Mouse (Mus musculus) kidney, embryonic 14.5 days (tissue): ENCODE data around the gene Ovol3. TPM values are rescaled to one million over a fixed set of nuclear protein-coding genes. Genes with fewer than 3 reads are reported as not detected.
"Not testable (repeated sequence)": the region's sequence is repeated elsewhere in the genome, so short reads cannot be mapped to it uniquely, and the experiment has no call there.

Experiments used
- ATAC-seq: fragments of 200-750 bp; cut with Nextera tagmentation; 2 replicates; pipeline ENCODE4 v1.8.0; 2017; ENCODE audit warnings: moderate number of reproducible peaks, mild to moderate bottlenecking, moderate TSS enrichment, moderate library complexity; ENCODE audit not compliant: low FRiP score, low TSS enrichment
- H3K27ac ChIP-seq: fragments of 300-500 bp; sonication (generic); 2 replicates; pipeline ENCODE4 v1.5.1; 2014; ENCODE audit warnings: low read depth, mild to moderate bottlenecking, low read length, moderate library complexity, mixed read lengths
- H3K27me3 ChIP-seq: fragments of 300-500 bp; sonication (generic); 2 replicates; pipeline ENCODE4 v1.6.1; 2014; ENCODE audit warnings: mild to moderate bottlenecking, low read length; ENCODE audit not compliant: control insufficient read depth, insufficient read depth
- H3K36me3 ChIP-seq: fragments of 300-500 bp; sonication (generic); 2 replicates; pipeline ENCODE4 v1.6.1; 2014; ENCODE audit warnings: low read length, mixed read lengths; ENCODE audit not compliant: control insufficient read depth, insufficient read depth
- H3K4me1 ChIP-seq: fragments of 300-500 bp; sonication (generic); 2 replicates; pipeline ENCODE4 v1.6.1; 2014; ENCODE audit warnings: low read length, mixed read lengths; ENCODE audit not compliant: control insufficient read depth, insufficient read depth
- H3K4me2 ChIP-seq: fragments of 300-500 bp; sonication (generic); replicated peaks from 2 replicates; pipeline ENCODE4 v1.6.1; 2014; ENCODE audit warnings: low read depth, mild to moderate bottlenecking, low read length
- H3K4me3 ChIP-seq: fragments of 300-500 bp; sonication (generic); 2 replicates; pipeline ENCODE4 v1.5.1; 2014; ENCODE audit warnings: mild to moderate bottlenecking, low read length
- H3K9ac ChIP-seq: fragments of 300-500 bp; sonication (generic); 2 replicates; pipeline ENCODE4 v1.6.1; 2014; ENCODE audit warnings: low read depth, mild to moderate bottlenecking, low read length, moderate library complexity
- H3K9me3 ChIP-seq: fragments of 300-500 bp; sonication (generic); 2 replicates; pipeline ENCODE4 v1.6.1; 2016; ENCODE audit warnings: low read length; ENCODE audit not compliant: control insufficient read depth
- WGBS: fragments of 180-500 bp; shearing (Covaris S2); extraction: QIAGEN DNeasy Blood & Tissue Kit; methylation state at CpG from one replicate; pipeline ENCODE4 v1.1.7; 2014; 5-methylcytosine and 5-hydroxymethylcytosine counted together
- polyA plus RNA-seq: library from polyadenylated mRNA; unstranded; fragments of >200 nt; fragmentation: Nextera tagmentation; extraction: Ambion mirVana; gene quantifications from 2 replicates; pipeline ENCODE4 v1.2.1, GENCODE M21; 2014

The Ovol3 gene
- polyA plus RNA-seq, 1 experiment from 2014 or later: not detected

- H3K4me1 ChIP-seq: no peaks in the 10 kb centered on the region
- WGBS: 86% methylated on average over 3 of the region's 3 CpGs
- peaks cover 9% of the 10 kb centered on the region; the same call in 1 of the 2 replicates for H3K36me3 ChIP-seq
- no peak for ATAC-seq
- no peaks in the 10 kb centered on the region for H3K27me3 ChIP-seq
- no peak overlapping the region for H3K4me2 ChIP-seq
- no peak overlapping the region for H3K27ac ChIP-seq
- no peak overlapping the region for H3K4me3 ChIP-seq
- no peak overlapping the region for H3K9ac ChIP-seq
- H3K9me3 ChIP-seq: no peaks in the 10 kb centered on the region
Measured at GRCm38 (mm10) chr7:30266780-30267179, 31.3 kb upstream of the Ovol3 start.

- peaks cover 14% of the 10 kb centered on the region; the same call in 1 of the 2 replicates for H3K36me3 ChIP-seq
- no peak overlapping the region for H3K4me3 ChIP-seq
- H3K4me2 ChIP-seq: no peak overlapping the region
- no peaks in the 10 kb centered on the region for H3K27me3 ChIP-seq
- ATAC-seq: no peak
- H3K9ac ChIP-seq: no peak overlapping the region
- 91% methylated on average over 7 of the region's 7 CpGs for WGBS
- no peak overlapping the region for H3K27ac ChIP-seq
- no peaks in the 10 kb centered on the region for H3K4me1 ChIP-seq
- H3K9me3 ChIP-seq: no peaks in the 10 kb centered on the region
Measured at GRCm38 (mm10) chr7:30265935-30266334, 30.4 kb upstream of the Ovol3 start.

- Histone ChIP-seq H3K27ac (no peak overlapping the region), H3K4me3 (no peak overlapping the region), H3K36me3 (peaks cover 15% of the 10 kb centered on the region; the same call in 1 of the 2 replicates), H3K4me1 (no peaks in the 10 kb centered on the region), H3K9ac (no peak overlapping the region), H3K4me2 (no peak overlapping the region), H3K9me3 (no peaks in the 10 kb centered on the region), H3K27me3 (no peaks in the 10 kb centered on the region)
- no peak for ATAC-seq
- WGBS: over 99% methylated on average over 5 of the region's 5 CpGs
Measured at GRCm38 (mm10) chr7:30265531-30265930, 30.0 kb upstream of the Ovol3 start.

GRCm38 (mm10) chr7:30265041-30265440 lies 29.5 kb upstream of the Ovol3 start:
- no peak for ATAC-seq
- Histone ChIP-seq H3K4me1 (no peaks in the 10 kb centered on the region), H3K27me3 (no peaks in the 10 kb centered on the region), H3K4me2 (no peak overlapping the region), H3K9me3 (no peaks in the 10 kb centered on the region), H3K36me3 (peaks cover 13% of the 10 kb centered on the region; the same call in 1 of the 2 replicates), H3K4me3 (no peak overlapping the region), H3K27ac (no peak overlapping the region), H3K9ac (no peak overlapping the region)
- 73% methylated on average over 2 of the region's 2 CpGs for WGBS

GRCm38 (mm10) chr7:30251956-30252954 lies 16.7 kb upstream of the Ovol3 start:
- Histone ChIP-seq H3K4me2 (no peak overlapping the region), H3K27ac (no peak overlapping the region), H3K9me3 (no peaks in the 10 kb centered on the region), H3K27me3 (no peaks in the 10 kb centered on the region), H3K4me3 (no peak overlapping the region), H3K36me3 (0 out of 2 replicates have a peak, but pooled peaks cover 7% of the 10 kb centered on the region), H3K4me1 (no peaks in the 10 kb centered on the region), H3K9ac (no peak overlapping the region)
- WGBS: 76% methylated on average over 12 of the region's 12 CpGs
- ATAC-seq: no peak

GRCm38 (mm10) chr7:30237374-30237773 lies 1.8 kb upstream of the Ovol3 start:
- not testable (repeated sequence) for H3K27ac ChIP-seq, H3K4me2 ChIP-seq, H3K4me1 ChIP-seq, H3K4me3 ChIP-seq, ATAC-seq, H3K9me3 ChIP-seq, H3K9ac ChIP-seq, H3K27me3 ChIP-seq
- WGBS: 90% methylated on average over 3 of the region's 3 CpGs
- peaks cover 27% of the 10 kb centered on the region; the same call in 1 of the 2 replicates for H3K36me3 ChIP-seq

- H3K9me3 ChIP-seq: no peaks in the 10 kb centered on the region
- H3K27me3 ChIP-seq: no peaks in the 10 kb centered on the region
- ATAC-seq: no peak
- no peak overlapping the region for H3K27ac ChIP-seq
- H3K4me3 ChIP-seq: no peak overlapping the region
- peaks cover 17% of the 10 kb centered on the region for H3K4me1 ChIP-seq
- H3K9ac ChIP-seq: no peak overlapping the region
- H3K36me3 ChIP-seq: peaks cover 21% of the 10 kb centered on the region; the same call in 1 of the 2 replicates
- H3K4me2 ChIP-seq: no peak overlapping the region
- WGBS: 90% methylated on average over 8 of the region's 8 CpGs
Measured at GRCm38 (mm10) chr7:30235091-30235490, 434 bp downstream of the Ovol3 start.

- peaks cover 17% of the 10 kb centered on the region for H3K4me1 ChIP-seq
- no peak for ATAC-seq
- no peaks in the 10 kb centered on the region for H3K9me3 ChIP-seq
- H3K4me3 ChIP-seq: no peak overlapping the region
- H3K27ac ChIP-seq: no peak overlapping the region
- WGBS: 83% methylated on average over 15 of the region's 15 CpGs
- H3K36me3 ChIP-seq: peaks cover 24% of the 10 kb centered on the region; the same call in 1 of the 2 replicates
- no peak overlapping the region for H3K4me2 ChIP-seq
- H3K27me3 ChIP-seq: no peaks in the 10 kb centered on the region
- H3K9ac ChIP-seq: no peak overlapping the region
Measured at GRCm38 (mm10) chr7:30234276-30234858, 1.2 kb downstream of the Ovol3 start.

GRCm38 (mm10) chr7:30233387-30233786 lies 2.1 kb downstream of the Ovol3 start:
- H3K4me1 ChIP-seq: peaks cover 17% of the 10 kb centered on the region
- H3K36me3 ChIP-seq: peaks cover 24% of the 10 kb centered on the region; the same call in 1 of the 2 replicates
- WGBS: 92% methylated on average over 20 of the region's 20 CpGs
- no peaks in the 10 kb centered on the region for H3K9me3 ChIP-seq
- H3K4me2 ChIP-seq: peak overlapping the region; percentile 73
- ATAC-seq: no peak
- no peak overlapping the region for H3K27ac ChIP-seq
- H3K9ac ChIP-seq: no peak overlapping the region
- peak overlapping the region; percentile 82; the same call in 1 of the 2 replicates for H3K4me3 ChIP-seq
- H3K27me3 ChIP-seq: no peaks in the 10 kb centered on the region
